Mouse (Mus musculus) adrenal gland, postnatal 14 days (tissue): ENCODE data around the gene Foxo1. TPM values are rescaled to one million over a fixed set of nuclear protein-coding genes. Genes with fewer than 3 reads are reported as not detected.

Experiments used
- DNase-seq: peaks from one replicate; pipeline ENCODE4 v3.0.0; 2021; ENCODE audit warnings: mixed read lengths
- total RNA-seq: library from RNA; stranded (reverse); gene quantifications from 2 replicates; pipeline ENCODE4 v1.2.3, GENCODE M21; 2021

Gene Foxo1
- total RNA-seq, 1 experiment from 2014 or later = 39.3 TPM

DNA sequence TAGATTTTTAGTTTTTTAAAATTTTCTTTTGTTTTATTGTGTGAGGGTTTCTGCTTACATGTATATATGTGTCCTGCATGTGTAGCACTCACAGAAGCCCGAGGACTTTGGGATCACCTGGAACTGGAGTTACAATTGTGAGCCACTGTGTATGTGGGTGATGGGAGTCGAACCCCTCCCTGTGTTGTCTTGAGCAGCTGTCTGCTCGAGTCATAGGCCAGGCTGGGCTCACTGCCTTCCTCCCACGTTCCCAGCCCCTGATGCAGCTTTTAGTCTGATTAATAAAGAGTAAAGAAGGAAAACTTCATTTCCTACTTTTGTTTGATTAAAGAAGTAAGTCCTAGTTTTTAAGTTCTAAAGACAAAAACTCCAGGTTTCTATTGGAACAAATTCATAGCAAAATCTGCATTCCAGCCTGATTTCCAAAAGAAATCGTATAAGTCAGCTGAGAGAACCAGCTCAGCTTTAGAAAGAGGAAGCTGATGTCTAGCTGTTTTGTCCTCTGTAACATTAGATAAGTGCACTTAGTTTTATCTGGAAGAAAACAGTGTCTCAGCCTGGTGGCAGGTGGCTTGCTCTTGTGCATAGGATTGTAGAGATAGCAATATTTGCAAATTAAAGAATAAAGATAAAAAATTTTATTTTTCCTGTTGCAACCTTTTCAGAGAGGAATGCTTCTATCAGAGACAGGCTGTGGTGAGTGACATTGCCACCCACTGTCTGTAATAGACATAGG, 40.6 kb downstream of the Foxo1 start:
- DNase-seq = no peak

DNA sequence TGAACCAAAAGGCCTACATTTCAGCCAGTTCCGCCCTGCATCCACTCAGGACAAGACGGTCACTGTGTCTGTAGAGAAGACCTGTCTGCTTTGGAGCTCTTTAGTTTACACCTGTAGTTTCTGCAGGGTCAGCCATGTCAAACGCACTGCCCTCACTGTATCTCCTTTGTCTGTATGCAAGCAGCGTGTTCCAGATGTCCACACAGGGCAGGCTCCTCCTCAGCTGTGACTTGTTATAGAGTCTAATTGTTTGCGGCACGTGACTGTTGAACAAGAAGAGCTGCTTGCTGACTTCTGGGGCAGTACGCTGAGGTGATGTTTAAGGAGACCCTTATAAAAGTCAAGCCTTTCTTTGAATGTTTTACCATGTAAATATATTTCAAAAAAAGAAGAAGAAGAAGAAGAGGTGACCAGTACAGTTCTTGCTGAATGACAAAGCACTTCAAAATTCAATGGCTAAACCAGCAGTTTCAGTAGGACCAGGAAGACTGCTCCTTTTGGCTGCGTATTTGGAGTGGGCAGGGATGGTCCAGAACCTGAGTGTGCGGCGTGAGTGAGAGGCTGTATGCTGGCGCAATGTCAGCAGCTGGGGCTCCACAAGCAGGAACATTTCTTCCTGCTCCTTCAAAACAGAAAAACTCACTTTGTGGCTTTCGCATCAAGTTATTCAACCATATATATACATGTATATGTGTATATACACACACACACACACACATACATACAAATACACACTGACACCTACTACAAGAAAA, 52.6 kb downstream of the Foxo1 start:
- no peak for DNase-seq

DNA sequence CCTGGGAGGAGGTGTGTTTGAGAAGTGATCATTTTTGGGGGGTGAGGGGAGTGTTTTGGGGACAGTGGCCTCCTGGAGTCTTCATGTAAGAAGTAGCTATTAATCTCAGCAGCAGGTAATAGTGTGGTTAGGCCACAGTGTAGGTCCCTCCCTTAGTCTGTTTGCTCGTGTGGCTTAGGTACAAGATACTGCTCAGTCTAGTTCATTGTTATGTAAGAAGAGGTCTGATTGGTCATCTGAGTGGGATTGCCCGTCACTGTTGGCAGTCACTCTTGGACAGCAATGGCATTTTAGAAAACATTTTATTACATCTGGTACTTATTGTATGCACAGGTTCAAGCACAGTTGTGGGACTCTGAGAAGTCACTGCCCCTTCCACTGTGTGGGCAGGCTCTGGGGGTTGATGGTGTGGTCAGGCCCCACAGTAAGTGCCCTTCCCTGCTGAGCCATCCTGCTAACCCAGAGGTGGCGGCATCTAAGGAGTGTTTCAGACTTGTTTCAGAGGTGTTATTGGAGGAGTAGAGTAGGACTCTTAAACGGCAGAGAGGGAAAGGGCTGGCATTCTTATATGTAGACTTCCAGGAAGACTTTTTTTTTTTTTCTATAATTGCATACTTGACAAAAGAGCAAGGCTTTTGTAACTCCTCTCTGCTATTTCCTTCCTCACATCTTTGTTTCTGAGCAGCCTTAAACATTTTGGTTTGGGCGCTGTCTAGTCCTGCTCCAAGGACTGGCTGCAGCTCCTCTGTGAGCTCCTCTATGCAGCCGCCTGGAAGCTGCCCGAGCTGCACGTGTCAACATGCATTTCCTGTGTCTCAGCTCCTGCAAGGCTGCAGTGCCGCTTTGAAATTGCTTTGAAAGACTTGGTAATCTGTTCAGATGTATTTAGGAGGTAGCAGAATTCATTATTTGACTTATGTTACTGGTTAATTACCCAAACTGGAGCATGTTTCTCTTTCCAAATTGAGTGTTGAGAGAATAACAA, 54.6 kb downstream of the Foxo1 start:
- no peak for DNase-seq

DNA sequence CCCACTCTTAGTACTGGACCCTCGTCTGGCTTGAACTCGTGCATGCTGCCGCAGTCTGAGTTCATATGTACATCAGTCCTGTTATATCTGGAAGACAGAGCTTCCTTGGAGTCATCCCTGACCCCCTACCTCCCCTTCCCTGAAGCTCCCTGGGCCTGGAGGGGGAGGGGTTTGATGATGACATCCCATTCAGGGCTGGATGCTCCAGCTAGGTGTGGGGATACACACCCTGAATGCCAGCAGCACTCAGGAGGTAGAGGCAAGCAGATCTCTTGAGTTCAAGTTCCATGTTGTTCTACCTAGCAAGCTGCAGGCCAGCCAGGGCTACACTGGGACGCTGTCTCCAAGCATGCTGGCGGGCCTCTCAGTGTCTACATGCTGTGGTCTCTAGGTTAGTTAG, 56.9 kb downstream of the Foxo1 start:
- DNase-seq = no peak

DNA sequence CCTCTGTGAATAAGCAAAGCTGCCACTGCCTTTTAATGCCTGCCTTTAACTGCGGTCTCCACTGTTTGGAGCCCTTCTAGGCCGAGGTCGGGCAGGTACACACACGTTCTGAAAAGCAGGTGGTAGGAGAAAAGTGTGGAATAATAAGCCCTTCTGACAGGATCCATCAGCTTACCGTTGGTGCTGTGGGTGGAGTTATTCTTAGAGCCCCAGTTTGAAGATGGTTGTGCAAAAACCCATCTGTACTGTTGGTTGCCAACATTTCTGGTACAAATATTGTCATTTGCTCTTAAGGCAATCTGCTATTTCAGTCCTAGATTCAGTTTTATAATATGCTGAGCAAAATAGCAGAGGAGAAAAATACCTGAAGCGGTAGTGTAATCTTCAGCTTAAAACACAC, 58.6 kb downstream of the Foxo1 start:
- no peak for DNase-seq

DNA sequence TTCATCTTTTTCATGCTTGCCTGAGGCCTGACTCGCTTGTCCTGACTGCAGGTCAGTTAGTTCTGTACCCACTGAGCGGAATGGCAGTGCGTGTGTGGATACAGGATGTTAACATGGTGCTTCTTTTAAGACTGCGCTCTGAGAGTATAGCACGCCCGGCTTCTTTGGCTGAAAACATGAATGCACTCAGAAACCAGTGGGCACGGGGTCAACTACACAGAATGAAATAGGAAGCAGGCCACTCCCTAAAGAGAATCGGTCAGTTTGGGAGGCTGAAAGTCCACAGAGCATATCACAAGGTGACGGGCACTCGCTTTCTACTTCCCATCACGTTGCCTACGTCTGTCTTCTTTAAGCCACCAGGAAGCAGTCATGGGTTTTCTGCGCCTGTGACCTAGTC, 59.0 kb downstream of the Foxo1 start:
- no peak for DNase-seq

DNA sequence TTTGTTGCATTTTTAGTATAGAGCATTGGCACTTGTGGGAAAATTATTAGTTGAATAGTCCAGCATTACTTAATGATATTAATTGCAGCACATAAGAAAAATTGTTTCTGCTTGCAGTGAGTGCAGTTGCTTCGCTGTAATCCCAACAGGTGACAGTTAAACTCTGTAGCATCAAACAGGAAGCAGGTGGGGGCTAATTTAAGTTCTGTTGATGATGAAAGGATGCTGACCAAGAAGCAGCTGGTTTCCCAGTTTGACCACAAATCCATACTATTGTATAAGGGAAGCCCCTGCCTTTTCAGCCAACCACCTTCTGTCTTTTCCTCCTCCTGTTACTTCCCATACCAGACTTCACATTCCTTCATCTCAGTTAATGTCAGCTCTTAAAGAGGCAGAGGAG, 63.6 kb downstream of the Foxo1 start:
- no peak for DNase-seq

DNA sequence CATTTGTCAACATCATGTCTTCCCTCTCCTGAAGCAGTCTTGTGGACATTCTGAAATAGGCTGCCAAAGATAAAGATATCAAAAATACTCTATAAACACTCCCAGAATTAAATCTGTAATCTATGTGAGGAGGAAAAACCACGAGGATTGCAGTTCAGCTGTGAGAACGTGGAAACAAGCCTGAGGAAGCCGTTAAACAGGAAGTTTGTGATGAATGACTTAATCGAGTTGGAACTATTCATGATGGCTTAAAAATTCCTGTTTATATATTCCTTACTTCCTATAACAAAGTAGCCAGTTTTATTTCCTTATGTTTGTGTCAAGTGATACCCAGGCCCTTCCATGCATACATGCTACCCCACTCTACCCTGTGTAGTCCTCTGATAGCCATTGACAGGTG, 70.6 kb downstream of the Foxo1 start:
- DNase-seq = no peak

DNA sequence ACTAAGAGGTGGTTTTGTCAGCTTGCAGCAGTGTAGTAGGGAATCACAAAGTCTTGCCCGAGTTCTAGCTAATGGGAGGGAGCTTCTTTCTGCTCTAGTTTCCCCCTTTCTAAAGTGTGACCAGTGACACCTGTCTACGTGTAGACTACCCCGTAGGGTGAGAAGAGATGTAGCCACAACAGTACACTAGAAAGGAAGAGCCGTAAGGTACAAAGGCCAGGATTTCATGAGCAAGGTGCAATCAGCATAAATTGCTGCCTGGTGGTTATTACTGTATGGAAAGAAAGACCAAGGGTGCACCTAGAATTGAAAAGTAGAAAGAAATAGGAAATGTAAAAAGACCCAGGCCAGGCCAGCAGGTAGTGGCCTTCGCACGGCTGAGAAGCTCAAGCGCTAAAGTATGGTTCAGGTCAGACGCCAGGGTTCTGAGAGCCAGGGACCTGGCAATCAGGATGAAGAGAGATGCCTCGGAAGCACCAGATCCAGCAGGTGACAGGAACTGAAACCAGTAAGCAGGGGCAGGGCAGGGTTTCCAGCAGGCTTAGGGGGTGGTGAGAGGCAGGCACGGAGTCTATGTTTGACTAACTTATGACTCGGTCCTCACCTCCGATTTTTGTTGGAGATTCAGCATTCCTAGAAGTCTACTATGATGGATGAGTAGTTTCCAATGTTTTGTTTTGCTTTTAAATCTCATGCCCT, 72.3 kb downstream of the Foxo1 start:
- DNase-seq = no peak

DNA sequence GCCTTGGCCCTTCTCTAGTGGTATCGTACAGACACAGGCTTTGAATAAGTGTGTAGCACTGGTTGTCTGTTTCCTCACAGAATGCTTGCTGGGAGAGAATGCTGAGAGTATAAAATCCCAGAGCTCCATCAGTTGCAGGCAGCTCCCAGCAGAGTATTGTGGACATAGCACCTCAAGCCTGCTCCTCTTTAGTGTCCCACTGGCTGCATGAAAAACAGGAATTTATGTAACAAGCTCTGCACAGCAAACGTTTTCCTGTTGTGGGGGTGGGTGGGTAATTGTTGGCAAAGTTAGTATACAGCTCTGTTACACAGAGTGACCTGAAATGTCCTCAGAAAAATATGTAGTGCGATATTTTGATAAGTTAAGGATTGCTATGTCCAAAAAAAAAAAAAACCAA, 74.1 kb downstream of the Foxo1 start:
- DNase-seq = no peak

DNA sequence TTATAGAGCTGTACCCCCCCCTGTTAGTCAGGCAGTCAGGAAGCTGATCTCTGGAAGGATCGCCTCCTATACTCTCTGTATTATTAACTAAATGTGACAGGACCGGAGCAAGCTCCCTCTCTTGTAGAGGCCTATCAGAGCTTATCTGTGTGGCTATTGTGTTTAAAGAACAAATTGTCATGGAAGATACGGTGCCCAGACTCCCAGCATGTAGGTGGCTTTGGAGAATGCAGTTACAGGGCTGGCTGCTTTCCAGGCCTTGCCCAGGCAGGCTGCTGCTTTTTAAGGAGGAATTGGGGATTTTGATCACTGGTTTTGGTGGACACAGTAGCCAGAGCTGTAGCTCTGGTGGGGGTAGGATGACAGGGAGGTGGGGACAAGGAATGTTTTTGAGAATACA, 74.7 kb downstream of the Foxo1 start:
- peak; percentile 36 for DNase-seq

DNA sequence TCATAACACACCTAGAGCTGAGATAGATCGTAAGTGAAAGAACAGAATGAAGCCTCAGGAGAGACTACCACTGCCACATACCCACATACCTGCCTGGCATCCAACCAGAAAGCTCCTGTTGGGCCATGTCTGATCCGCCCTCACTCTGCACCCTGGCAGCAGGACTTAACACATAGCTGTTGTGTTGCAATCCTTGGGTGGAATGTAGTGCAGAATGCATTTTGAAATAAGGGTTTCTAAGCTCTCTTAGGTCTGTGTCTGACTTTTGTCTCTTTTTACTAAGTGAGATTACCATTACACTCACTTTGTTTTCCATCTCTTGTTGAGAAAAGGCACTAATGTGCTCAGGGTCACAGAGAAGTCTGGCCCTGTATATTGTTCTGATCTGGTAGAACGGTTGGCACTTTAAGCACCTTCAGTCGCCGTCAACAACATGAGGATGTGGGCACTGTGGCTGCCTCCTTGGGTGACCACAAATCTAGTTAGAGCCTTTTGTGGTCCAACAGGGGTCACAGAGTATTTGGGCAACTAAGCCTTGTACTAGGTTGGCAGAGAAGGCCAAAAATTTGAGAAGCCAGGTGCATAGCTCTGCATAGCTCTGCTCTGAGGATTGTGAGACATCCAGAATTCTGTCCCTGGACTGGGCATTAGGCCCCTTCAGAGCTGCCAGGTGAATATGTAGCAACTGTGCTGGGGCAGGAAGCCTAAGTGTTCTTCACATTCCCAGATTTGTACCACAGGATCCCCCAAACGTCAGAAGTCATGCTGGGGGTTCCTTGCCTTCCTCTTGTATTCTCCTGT, 75.3 kb downstream of the Foxo1 start:
- DNase-seq = peak; percentile 30

DNA sequence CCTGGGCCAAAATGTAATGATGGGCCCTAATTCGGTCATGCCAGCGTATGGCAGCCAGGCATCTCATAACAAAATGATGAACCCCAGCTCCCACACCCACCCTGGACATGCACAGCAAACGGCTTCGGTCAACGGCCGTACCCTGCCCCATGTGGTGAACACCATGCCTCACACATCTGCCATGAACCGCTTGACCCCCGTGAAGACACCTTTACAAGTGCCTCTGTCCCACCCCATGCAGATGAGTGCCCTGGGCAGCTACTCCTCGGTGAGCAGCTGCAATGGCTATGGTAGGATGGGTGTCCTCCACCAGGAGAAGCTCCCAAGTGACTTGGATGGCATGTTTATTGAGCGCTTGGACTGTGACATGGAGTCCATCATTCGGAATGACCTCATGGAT, 77.7 kb downstream of the Foxo1 start:
- DNase-seq = no peak

DNA sequence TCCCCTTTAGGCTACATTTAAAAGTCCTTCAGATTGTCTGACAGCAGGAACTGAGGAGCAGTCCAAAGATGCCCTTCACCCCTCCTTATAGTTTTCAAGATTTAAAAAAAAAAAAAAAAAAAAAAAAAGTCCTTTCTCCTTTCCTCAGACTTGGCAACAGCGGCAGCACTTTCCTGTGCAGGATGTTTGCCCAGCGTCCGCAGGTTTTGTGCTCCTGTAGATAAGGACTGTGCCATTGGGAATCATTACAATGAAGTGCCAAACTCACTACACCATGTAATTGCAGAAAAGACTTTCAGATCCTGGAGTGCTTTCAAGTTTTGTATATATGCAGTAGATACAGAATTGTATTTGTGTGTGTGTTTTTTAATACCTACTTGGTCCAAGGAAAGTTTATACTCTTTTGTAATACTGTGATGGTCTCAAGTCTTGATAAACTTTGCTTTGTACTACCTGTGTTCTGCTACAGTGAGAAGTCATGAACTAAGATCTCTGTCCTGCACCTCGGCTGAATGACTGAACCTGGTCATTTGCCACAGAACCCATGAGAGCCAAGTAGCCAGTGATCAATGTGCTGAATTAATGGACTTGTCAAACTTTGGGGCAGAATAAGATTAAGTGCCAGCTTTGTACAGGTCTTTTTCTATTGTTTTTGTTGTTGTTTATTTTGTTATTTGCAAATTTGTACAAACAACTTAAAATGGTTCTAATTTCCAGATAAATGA, 79.0 kb downstream of the Foxo1 start:
- peak; percentile 37 for DNase-seq

DNA sequence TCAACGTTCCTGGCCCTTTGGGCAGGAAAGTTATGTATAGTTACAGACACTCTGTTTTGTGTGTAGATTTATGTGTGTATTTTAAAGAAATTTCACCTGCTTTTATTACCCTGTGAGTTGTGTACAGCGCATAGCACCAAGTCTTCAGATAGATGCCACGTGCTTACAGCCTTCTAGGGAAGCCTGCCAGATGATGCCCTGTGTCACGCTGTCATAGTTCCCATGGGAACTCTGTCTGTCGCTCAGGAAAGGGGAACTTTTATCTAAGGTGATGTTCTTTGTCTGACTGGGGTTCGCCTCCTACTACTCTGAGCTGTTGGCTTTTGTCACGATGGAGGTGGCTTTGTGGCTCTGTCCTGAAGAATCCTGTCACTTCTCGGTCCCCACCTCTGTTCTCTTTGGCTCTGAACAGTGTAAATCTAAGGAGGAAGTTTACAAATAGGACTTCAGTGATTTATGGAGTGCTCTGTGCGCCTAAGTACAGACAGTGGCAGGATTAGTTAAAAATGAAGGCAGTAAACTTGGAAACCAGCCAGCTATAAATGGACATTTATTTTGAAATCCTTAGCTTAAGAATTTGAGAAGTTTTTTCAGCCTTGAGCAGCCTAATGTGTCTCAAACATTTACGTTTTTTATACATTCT, 80.0 kb downstream of the Foxo1 start:
- DNase-seq = no peak

DNA sequence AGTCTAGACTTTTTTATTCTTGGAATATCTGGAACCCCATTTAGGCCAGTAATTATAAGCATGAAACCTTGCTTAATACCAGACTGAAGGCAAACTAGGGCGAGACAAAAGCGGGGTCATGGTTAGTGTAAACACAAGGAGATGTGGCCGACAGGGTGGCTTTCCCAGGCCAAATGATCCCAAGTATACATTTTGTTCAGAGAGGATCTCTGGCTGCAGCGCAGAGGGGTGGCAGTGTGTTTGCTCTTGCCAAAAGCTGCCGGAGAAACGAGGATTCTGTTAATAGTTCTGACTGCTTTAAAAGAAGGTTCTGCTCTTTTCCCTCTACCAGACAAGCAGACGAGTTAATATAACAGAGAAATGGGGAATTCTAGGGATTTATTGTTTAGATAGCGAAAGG, 82.5 kb downstream of the Foxo1 start:
- no peak for DNase-seq

DNA sequence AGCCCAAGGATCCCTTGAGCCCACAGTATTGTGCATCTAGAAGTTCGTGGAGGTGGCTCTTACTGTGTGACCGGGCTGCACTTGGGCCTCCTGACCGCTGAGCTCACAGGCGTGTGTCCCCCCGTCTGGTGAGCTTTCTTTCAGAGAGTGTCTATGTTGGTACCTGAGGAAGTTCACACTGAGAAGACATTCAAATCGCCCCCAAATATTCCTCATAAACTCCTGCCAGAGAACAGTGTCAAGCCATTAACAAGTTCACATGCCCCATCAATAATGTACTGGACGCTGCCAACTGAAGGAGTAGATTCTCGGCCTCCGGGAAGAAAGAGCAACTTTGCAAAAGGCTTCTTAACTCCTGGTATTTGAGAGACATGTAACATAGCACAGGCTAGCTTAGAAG, 83.8 kb downstream of the Foxo1 start:
- no peak for DNase-seq

DNA sequence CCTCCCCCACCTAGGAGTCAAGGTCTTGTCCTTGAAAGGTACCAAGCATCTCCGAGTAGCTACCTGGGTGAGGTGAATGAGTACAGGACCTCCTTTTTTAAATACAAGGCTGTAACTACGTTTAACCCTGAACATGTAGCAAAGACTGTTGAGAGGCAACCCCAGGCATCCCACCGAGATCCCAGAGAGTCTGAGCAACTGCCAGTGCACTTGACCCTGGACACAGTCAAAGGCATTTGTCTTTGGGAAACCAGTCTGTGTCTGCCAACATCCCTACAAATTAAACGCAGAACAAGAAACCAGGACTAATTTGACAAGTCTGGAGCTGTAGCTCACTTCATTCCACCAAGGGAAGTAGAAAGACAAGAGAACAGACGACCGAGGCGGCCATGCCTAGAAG, 86.1 kb downstream of the Foxo1 start:
- DNase-seq = no peak

DNA sequence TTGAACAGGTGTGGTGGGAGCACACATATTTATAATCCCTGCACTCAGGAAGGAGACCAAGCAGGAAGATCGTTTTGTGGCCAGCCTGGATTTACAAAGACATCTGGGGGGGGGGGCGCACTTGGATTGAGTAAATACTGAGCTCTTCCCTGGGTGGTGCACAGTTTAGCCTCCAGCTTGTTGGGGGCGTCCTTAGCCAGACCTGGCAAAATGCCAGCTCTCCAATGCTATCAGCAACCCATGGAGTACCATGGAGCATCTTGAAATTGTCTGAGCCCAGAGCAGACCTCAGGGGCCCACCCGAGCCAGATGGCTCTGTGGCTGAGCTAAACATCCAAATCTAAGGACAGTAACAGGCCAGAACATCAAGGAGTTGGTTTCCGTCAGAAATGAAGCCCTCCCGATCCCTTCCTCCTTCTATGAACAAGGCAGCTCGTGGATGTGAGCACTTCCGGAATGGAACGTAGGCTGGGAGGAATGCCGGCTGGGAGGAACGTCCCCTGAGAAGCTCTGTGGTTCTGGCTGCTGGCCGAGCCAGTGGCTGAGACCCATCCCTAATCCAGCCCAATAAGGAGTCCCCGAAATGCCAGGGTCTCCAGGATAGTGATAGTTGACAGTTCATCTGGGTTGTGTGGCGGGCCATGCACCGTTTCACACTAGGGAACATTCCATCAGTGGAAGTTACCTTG, 89.3 kb downstream of the Foxo1 start:
- no peak for DNase-seq
